Mouse (Mus musculus) liver, embryonic 16.5 days (tissue): ENCODE measurements around the gene Spred1. TPM values are rescaled to one million over a fixed set of nuclear protein-coding genes. Genes with fewer than 3 reads are reported as not detected.

ENCODE experiments used
- microRNA counts: library from miRNA; unstranded; fragments of <30 nt; microRNA quantifications from one replicate; lab custom pipeline; 2016
- microRNA-seq: library from miRNA; unstranded; fragments of <30 nt; microRNA quantifications from one replicate; pipeline ENCODE4, GENCODE M21; 2016
- polyA plus RNA-seq: library from polyadenylated mRNA; unstranded; fragments of >200 nt; fragmentation: Nextera tagmentation; extraction: Ambion mirVana; gene quantifications from 2 replicates; pipeline ENCODE4 v1.2.1, GENCODE M21; 2015

The Spred1 gene
- polyA plus RNA-seq, 1 experiment from 2014 or later, result 1.1 TPM

MicroRNAs within 50 kb of the gene (microRNA counts, 519-probe panel; counts per million panel counts)
- microRNA mmu-miR-674 (lab: Ali Mortazavi, UCI), result 2,355 counts per million, percentile 53 among the panel's probes with 10 or more counts

Small RNAs within 50 kb of the gene (microRNA-seq; reads per million reads assigned to microRNA genes)
- 627 reads per million, percentile 72 among the genes with 10 or more reads in this experiment for gene Mir674

Other genes starting within 250 kb of the Spred1 start
- gene Tmco5, start 242.7 kb upstream of the Spred1 start, polyA plus RNA-seq, result not detected in 2 replicates
- 1.8 and 2.3 TPM in 2 replicates for gene Fam98b, start 128.4 kb downstream of the Spred1 start, polyA plus RNA-seq
- gene Rasgrp1, start 221.6 kb downstream of the Spred1 start, polyA plus RNA-seq, result 0.70 and 1.0 TPM in 2 replicates